Mouse (Mus musculus) cerebellum, postnatal 10 days (tissue): ENCODE measurements around the gene Pdlim4.
A peak's percentile ranks its signal among the peaks of the same experiment; 100 is the strongest.

Source experiments
- DNase-seq, 2 experiments: peaks; one replicate each; pipeline ENCODE4 v3.0.0; 2021; ENCODE audit warnings: mixed read lengths in 2 of 2

The Pdlim4 gene

GRCm38 (mm10) chr11:54068520-54069371 lies at the start of gene Pdlim4:
Gene Pdlim4 (minus strand): TSS chr11:54069014.
- DNase-seq = peak; percentile 62 to 72

DNA sequence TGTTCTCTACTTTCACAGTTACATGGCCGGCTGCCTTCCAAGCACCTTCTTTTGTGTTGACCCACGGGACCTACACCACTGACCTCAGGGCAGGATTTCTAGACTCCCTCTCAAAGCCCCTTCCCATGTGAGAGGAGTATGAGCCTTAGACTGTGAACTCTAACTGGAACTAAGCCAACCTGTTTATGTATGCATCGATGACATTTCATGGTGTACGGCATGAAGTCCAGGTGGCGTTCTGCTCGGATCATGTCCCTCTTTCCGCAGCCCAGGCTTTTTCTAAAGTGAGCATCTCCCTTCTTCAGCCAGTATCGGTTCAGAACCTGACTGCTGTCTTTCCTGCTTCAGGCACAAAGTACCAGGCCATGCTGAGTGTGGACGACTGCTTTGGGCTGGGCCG lies 48.3 kb upstream of the Pdlim4 start:
- peak; percentile 41 to 53 for DNase-seq

DNA sequence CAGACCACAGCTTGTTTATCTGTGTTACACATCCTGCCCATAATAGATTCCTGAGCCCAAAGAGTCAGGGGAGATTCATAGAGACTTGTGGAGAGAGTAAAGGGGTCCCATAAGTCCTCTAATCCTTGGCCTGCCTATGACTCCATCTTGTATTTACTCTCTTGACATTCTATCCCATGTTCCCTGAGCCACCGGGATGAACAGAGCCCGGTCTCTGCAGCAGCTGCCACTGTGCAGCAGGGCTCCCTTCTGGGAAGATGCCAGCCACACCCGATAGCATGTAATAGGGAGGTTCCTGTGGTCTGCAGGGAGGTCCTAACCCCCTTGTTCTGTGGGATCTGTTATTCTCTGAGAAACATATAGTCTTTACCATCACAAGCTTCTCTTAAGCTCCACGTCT lies 47.6 kb upstream of the Pdlim4 start:
- peak; percentile 62 to 67 for DNase-seq

- DNase-seq = peak; percentile 10 to 23
These were observed 47.1 kb upstream of the Pdlim4 start for GRCm38 (mm10) chr11:54115911-54116310.

DNA sequence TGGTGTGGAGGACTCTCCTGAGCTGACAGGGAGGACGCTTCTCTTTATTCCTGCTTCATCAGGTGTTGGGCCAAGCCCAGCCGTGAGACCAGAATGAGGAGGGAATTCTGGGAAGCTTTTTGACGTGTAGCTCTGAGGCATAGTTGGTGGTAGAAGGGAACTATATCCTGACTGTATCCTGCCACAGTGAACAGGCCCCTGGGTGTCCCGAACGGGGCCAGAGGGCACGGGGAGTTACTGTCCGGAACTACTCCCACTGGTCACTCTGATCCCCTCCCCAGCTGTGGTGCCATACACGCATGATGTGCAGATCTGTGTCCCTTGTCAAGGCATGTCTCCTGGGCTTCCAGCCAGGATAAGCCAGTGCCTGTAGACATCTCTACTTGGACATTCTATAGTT lies 46.5 kb upstream of the Pdlim4 start:
- DNase-seq = peak; percentile 11 to 20

GRCm38 (mm10) chr11:54114746-54115145 lies 45.9 kb upstream of the Pdlim4 start:
- peak; percentile 9 for DNase-seq

GRCm38 (mm10) chr11:54113352-54113751 lies 44.5 kb upstream of the Pdlim4 start:
- peak; percentile 51 to 63 for DNase-seq

DNA sequence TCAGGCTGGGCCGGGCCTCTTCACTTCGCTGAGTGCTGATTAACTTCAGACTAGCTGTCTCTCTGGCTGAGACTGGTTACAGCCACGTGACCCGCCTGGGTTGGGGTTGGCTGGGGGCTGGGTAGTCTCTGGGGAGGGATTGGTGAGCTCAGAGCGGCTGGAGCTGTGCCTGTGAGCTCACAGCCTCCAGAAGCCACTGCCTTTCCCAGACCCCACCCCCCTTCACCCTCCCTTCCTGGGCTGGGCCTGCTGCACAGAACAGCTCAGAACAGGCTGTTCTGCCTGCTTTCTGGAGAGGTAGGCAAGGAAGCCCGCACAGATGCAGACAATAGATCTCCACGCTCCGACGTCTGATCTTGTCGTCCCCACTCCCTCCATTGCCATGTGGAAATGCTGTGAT lies 44.1 kb upstream of the Pdlim4 start:
- DNase-seq = peak; percentile 85 to 92

GRCm38 (mm10) chr11:54111976-54112741 lies 43.3 kb upstream of the Pdlim4 start:
- peak; percentile 96 for DNase-seq

DNA sequence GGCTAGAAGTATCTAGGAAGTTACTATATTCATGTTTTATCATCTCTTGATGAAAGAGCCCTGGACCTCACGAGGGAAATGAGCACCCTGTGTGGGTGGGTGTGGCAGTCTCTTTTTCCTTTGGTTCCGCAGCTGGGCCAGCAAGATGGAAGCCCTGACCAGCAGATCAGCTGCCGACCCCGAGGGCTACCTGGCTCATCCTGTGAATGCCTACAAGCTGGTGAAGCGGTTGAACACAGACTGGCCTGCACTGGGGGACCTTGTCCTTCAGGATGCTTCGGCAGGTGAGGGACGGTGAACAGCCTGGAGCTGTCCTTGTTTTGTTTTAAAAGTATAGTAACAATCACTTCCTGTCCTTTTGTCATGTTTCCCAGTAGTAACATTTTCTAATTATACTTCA lies 42.5 kb upstream of the Pdlim4 start:
- DNase-seq = peak; percentile 16 to 20

DNA sequence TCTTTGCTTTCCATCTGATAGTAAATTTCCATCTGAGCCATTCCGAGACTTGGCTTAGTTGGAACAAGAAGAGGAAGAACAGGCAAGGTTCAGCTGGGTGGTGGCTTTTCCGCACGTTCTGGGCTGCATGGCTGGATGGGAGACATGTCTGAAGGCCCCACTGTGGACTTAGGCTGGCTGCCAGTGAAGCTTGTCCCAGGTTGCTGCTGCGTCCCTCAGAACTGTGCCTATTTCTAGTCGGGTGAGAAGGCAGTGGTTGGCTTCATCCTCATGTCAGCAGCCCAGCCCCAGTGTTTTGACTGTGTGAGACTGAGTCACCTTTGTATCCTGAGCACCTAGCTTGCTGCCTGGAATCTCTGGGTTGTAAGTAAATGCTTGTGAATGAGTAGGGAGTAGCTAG lies 40.1 kb upstream of the Pdlim4 start:
- peak; percentile 58 to 60 for DNase-seq

GRCm38 (mm10) chr11:54108131-54108530 lies 39.3 kb upstream of the Pdlim4 start:
- no peak for DNase-seq

GRCm38 (mm10) chr11:54107239-54107638 lies 38.4 kb upstream of the Pdlim4 start:
- peak; percentile 85 to 92 for DNase-seq

DNA sequence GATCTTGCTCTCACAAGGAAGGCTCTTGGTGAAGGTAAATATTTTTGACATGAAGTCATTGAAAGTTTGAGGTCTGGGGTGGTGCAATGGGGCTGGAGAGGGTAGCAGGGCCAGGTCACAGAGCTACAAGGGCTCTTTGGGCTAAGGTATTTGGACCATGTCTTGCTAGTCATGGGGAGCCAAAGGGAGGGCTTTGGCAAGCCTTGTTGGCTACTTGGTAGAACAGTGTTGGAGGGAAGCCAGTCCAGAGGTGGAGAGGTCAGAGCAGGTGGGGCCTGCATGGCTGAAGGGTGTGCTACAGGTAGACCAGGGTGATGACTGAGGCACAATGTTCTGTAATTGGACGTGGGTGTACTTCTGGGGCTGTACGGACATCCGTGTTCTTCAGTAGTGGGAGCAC lies 37.9 kb upstream of the Pdlim4 start:
- DNase-seq = peak in 1 of 2 experiments; percentile 44

GRCm38 (mm10) chr11:54105011-54105410 lies 36.2 kb upstream of the Pdlim4 start:
- no peak for DNase-seq

- DNase-seq = no peak
These were observed 34.1 kb upstream of the Pdlim4 start for GRCm38 (mm10) chr11:54102706-54103449.

DNA sequence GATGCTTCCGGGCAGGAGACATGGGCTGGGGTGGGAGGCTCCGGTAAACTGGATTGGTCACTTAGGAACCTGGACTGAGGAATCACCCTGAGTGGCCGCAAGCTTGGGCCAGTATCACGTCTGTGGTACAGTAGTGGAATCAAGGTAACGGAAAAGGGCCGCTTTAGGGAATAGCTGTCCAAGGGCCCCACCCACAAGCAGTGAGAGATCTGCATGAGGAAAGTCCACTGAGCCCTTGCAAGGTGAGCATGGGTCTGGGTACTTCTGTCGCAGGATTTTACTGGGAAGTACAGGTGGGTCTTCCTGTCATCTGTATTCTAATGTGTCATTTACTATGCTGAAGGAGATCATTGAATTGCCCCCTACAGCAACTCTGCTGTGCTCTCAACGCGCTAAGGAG lies 32.9 kb upstream of the Pdlim4 start:
- no peak for DNase-seq

GRCm38 (mm10) chr11:54100692-54101591 lies 32.1 kb upstream of the Pdlim4 start:
- peak; percentile 78 to 83 for DNase-seq

- peak in 1 of 2 experiments; percentile 29 for DNase-seq
These were observed 31.4 kb upstream of the Pdlim4 start, which contains the start of gene P4ha2 for GRCm38 (mm10) chr11:54100045-54100691. Gene P4ha2 (plus strand): TSS chr11:54100095.

DNA sequence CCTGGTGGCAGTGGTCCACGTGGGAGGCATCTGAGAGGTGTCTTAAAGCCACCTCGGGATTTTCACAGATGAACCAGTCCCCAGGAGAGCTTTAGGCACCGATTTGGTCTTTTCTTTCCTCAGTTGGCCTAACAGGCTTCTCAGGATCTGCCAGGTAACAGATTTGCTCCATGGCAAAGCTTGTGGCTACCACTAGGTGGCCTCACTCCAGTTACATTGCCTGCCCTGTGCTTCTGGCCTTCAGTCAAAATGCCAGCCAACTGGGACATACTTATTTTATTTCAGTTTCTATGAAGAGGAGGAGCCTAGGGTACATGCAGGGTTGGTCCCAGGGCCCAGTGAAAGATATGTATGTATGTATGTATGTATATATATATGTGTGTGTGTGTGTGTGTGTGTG lies 24.2 kb upstream of the Pdlim4 start:
- DNase-seq = peak; percentile 82 to 86

DNA sequence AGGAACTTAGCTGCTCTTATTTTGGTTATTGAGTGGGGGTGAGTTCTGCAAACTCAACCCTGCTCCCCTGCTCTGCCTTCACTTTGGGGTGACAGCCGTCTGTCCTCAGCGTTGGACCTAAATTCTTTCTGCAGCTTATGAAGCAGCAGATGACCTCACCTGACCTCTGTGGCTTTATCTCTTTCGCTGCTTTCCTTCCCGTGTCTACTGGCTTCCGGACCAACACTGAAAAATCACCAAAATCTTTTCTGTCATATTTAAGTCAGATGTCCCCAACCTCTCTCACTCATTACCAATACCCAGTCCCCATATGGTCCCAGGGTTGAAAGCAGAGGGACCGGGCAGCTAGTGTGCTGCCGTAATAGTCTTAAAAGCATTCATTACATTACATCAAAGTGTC lies 23.4 kb upstream of the Pdlim4 start:
- no peak for DNase-seq
